Mouse (Mus musculus): ENCODE results near the gene Tepsin. TPM values are rescaled to one million over a fixed set of nuclear protein-coding genes. Genes with fewer than 3 reads are reported as not detected.
A peak's percentile ranks its signal among the peaks of the same experiment; 100 is the strongest.

Tepsin gene
- polyA plus RNA-seq (2012; rRNA removed), result 11.0 and 12.7 TPM in 2 replicates
- 4.2 and 4.4 TPM in 2 replicates for polyA plus RNA-seq (2014; fragmentation: Nextera tagmentation; extraction: Ambion mirVana)

DNA sequence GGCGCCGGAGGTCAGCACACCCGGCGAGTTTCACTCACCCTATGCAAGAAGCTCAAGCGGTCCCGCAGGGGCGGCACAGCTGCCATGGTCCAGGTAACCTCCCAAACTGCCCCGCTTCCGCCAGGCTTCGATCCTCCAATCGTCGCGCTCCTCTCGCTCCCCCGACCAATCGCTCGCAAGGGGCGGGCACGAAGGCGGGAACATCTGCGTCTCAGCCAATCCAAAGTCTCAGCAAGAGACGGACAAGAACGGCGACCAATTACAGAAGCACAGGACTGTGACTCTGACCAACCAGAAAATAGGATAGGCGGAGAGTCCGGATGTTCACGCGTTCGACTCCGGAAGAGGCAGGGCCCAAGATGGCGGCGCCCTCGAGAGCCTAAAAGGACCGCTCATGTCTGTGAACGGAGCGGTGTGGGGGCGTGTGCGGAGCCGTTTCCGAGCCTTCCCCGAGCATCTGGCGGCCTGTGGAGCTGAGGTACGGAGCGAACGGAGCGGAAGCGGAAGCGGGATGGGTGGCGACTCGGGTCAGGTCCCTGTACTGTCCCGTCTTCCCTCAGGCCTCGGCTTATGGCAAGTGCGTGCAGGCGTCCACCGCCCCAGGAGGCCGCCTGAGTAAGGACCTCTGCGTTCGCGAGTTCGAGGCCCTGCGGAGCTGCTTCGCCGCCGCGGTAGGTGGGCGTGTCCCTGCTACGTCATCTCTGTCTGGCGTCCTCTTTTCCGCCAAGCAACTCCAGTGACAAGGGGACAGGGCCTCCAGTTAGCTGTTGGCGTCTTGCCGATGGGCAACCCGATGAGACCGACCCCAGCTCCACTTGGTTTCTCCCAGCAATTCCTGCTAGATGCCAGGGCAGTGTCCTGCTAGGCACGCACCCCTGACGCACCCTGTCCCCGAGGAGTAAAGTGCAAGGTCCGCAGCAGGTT, at the start of gene Tepsin, which contains the start of gene Ndufaf8:
Gene Tepsin (minus strand): TSS at position 144 of the 924 bp plus-strand sequence.
Gene Ndufaf8 (plus strand): TSS at position 341 of the 924 bp plus-strand sequence.
- no peaks in the 10 kb centered on the region for H3K27me3 ChIP-seq (ENCODE audit: control insufficient read depth, insufficient read depth, low read length)
- peaks cover 11 to 16% of the 10 kb centered on the region in 2 experiments for H3K4me1 ChIP-seq (replicated peaks; ENCODE audit: control insufficient read depth in 2 of 2, insufficient read depth in 2 of 2, low read length in 1 of 2)
- peak within 1 kb of the TSS; percentile 95 for H3K4me2 ChIP-seq (ENCODE audit: low read depth)
- H3K36me3 ChIP-seq (replicated peaks; ENCODE audit: control insufficient read depth, insufficient read depth, low read depth), result peaks cover 2% of the 10 kb centered on the region
- H3K9me3 ChIP-seq (ENCODE audit: control insufficient read depth, low read length), result no peaks in the 10 kb centered on the region
- peak within 1 kb of the TSS; percentile 90 for H3K9ac ChIP-seq (replicated peaks)
- H3K27ac ChIP-seq, result peak within 1 kb of the TSS; percentile 68
- peak within 1 kb of the TSS; percentile 82 to 95 for H3K4me3 ChIP-seq (ENCODE audit: insufficient read depth in 1 of 2, low read depth in 2 of 2, low read length in 2 of 2)
- peak; percentile 94 to 96 (median 95) for DNase-seq (ENCODE audit: low read depth in 3 of 3, low spot score in 3 of 3)
- WGBS (ENCODE audit: insufficient replicate concordance), result under 1% methylated on average over 77 of the region's 77 CpGs
- TF ChIP-seq EP300 (IDR thresholded peaks at IDR 0.05; ENCODE audit: low read depth), result peak; percentile 88
- no peak for TF ChIP-seq CTCF (IDR thresholded peaks at IDR 0.05; ENCODE audit: low read depth)
- ATAC-seq (ENCODE audit: insufficient read depth), result peak; percentile 97

DNA sequence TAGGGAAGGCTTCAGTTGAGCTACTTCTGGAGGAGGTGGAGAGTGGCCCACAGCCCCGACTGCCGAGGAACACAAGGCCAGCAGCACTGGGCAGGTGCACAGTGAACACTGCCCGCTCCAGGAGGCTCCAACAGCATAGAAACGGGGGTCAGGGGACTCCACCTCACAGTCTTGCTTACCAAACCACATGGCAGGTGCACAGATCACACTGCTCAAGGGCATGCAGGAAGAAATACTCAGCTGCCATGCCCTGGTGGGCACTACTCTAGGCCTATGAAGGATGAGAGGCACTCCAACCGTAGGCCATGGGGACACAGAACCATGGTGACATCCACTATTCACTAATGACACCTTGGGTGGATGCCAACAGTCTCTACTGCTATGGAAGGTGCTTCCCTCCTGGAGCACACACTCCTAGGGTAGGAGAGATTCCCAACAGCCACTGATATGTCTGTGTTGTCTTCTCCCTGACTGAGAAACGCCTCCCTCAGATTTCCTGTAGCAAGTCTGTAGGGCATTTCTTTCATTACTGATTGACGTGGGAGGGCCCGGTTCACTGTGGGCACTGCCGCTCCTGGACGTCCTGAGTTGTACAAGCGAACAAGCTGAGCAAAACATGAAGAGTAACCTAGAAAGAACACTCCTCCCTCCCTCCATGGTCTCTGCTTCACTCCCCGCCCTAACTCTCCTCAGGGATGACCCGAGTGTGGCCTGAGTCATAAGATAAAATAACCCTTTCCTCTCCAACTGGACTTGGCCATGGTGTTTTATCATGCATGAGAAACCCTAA, 45.4 kb upstream of the Tepsin start:
- ATAC-seq (ENCODE audit: insufficient read depth) (no peak), DNase-seq (ENCODE audit: low read depth in 3 of 3, low spot score in 3 of 3) (no peak)
- H3K4me2 ChIP-seq (ENCODE audit: low read depth), result no peak overlapping the region
- H3K9ac ChIP-seq (replicated peaks), result no peak overlapping the region
- no peaks in the 10 kb centered on the region for H3K27me3 ChIP-seq (ENCODE audit: control insufficient read depth, insufficient read depth, low read length)
- TF ChIP-seq EP300 (IDR thresholded peaks at IDR 0.05; ENCODE audit: low read depth), result no peak
- no peak for TF ChIP-seq CTCF (IDR thresholded peaks at IDR 0.05; ENCODE audit: low read depth)
- no peak overlapping the region for H3K4me3 ChIP-seq (ENCODE audit: insufficient read depth in 1 of 2, low read depth in 2 of 2, low read length in 2 of 2)
- H3K9me3 ChIP-seq (ENCODE audit: control insufficient read depth, low read length), result no peaks in the 10 kb centered on the region
- 64% methylated on average over 13 of the region's 13 CpGs for WGBS (ENCODE audit: insufficient replicate concordance)
- H3K36me3 ChIP-seq (replicated peaks; ENCODE audit: control insufficient read depth, insufficient read depth, low read depth), result no peaks in the 10 kb centered on the region
- peaks cover 4 to 21% of the 10 kb centered on the region in 2 experiments; a peak in 3 of 4 replicates for H3K4me1 ChIP-seq (replicated peaks; ENCODE audit: control insufficient read depth in 2 of 2, insufficient read depth in 2 of 2, low read length in 1 of 2)
- no peak overlapping the region for H3K27ac ChIP-seq

DNA sequence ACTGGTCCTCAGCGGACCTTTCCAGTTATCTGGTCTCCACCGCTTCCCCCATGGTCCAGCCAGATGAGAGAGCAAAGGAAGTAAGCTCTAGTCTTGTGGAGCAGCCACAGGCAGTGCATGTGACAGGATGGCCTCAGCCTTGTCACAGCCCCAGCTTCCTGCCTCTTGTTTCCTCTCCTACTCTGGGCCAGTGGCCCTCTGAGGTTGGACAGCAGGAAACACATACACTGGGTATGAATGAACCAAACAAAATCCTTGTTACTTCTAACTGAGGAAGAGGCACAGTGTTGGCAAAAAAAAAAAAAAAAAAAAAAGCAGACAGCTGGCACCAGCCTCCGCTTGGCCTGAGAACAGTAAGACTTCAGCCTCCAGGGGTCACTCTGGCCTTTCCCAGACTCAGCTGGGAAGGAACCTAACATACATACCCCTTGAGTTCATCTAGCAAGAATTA, 44.1 kb upstream of the Tepsin start:
- no peak for TF ChIP-seq EP300 (IDR thresholded peaks at IDR 0.05; ENCODE audit: low read depth)
- TF ChIP-seq CTCF (IDR thresholded peaks at IDR 0.05; ENCODE audit: low read depth), result peak; percentile 24
- no peak overlapping the region for H3K9ac ChIP-seq (replicated peaks)
- no peaks in the 10 kb centered on the region for H3K27me3 ChIP-seq (ENCODE audit: control insufficient read depth, insufficient read depth, low read length)
- H3K4me3 ChIP-seq (ENCODE audit: insufficient read depth in 1 of 2, low read depth in 2 of 2, low read length in 2 of 2), result no peak overlapping the region
- DNase-seq (ENCODE audit: low read depth in 3 of 3, low spot score in 3 of 3), result peak in 1 of 3 experiments; percentile 38
- H3K27ac ChIP-seq, result no peak overlapping the region
- H3K36me3 ChIP-seq (replicated peaks; ENCODE audit: control insufficient read depth, insufficient read depth, low read depth), result no peaks in the 10 kb centered on the region
- peak; percentile 70 for ATAC-seq (ENCODE audit: insufficient read depth)
- 44% methylated on average over 3 of the region's 3 CpGs for WGBS (ENCODE audit: insufficient replicate concordance)
- peaks cover 12 to 32% of the 10 kb centered on the region in 2 experiments for H3K4me1 ChIP-seq (replicated peaks; ENCODE audit: control insufficient read depth in 2 of 2, insufficient read depth in 2 of 2, low read length in 1 of 2)
- H3K9me3 ChIP-seq (ENCODE audit: control insufficient read depth, low read length), result no peaks in the 10 kb centered on the region
- no peak overlapping the region for H3K4me2 ChIP-seq (ENCODE audit: low read depth)

DNA sequence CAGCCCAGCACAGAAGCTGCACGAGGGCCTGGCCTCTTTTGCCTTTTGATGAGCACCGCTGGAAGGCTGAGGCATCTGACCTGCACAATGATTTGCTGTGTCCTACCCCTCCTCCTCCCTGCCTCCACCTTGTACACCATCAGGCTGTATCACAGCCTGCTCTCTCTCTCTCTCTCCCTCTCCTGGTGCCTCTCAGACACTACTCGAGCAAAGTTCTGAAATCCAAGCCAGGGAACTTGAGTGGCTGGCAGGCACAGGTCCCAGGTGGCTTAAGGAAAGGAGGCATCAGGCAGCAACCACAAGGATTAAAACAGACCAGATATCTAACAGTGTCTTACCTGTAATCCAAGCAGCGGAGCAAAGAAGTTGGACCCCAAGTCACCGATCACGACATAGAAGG, 41.7 kb upstream of the Tepsin start:
- Histone ChIP-seq H3K9me3 (ENCODE audit: control insufficient read depth, low read length) (no peaks in the 10 kb centered on the region), H3K4me1 (replicated peaks; ENCODE audit: control insufficient read depth in 2 of 2, insufficient read depth in 2 of 2, low read length in 1 of 2) (peaks cover 24 to 53% of the 10 kb centered on the region in 2 experiments), H3K4me3 (ENCODE audit: insufficient read depth in 1 of 2, low read depth in 2 of 2, low read length in 2 of 2) (no peak overlapping the region), H3K36me3 (replicated peaks; ENCODE audit: control insufficient read depth, insufficient read depth, low read depth) (peaks cover 2% of the 10 kb centered on the region; the same call in 1 of the 2 replicates), H3K27me3 (ENCODE audit: control insufficient read depth, insufficient read depth, low read length) (no peaks in the 10 kb centered on the region), H3K4me2 (ENCODE audit: low read depth) (no peak overlapping the region), H3K27ac (no peak overlapping the region), H3K9ac (replicated peaks) (no peak overlapping the region)
- no peak for TF ChIP-seq CTCF (IDR thresholded peaks at IDR 0.05; ENCODE audit: low read depth)
- TF ChIP-seq EP300 (IDR thresholded peaks at IDR 0.05; ENCODE audit: low read depth), result no peak
- WGBS (ENCODE audit: insufficient replicate concordance), result 69% methylated on average over 6 of the region's 6 CpGs
- DNase-seq (ENCODE audit: low read depth in 3 of 3, low spot score in 3 of 3) (no peak), ATAC-seq (ENCODE audit: insufficient read depth) (no peak)

Data from liver, embryonic 14.5 days (tissue).